Mouse (Mus musculus): Measurements from ENCODE around the gene Klf12. TPM values are rescaled to one million over a fixed set of nuclear protein-coding genes. Genes with fewer than 3 reads are reported as not detected.
"Not testable (repeated sequence)": the region's sequence is repeated elsewhere in the genome, so short reads cannot be mapped to it uniquely, and the experiment has no call there.

Gene Klf12
- polyA plus RNA-seq, 1 experiment from 2014 or later, result 33.8 TPM

DNA sequence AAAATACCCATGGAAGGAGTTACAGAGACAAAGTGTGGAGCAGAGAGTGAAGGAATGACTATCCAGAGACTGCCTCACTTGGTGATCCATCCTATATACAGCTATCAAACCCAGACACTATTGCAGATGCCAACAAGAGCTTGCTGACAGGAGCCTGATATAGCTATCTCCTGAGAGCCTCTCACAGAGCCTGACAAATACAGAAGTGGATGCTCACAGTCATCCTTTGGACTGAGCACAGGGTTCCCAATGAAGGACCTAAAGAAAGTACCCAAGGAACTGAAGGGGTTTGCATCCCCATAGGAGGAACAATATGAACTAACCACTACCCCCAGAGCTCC is 430.0 kb downstream of the Klf12 start:
- H3K27ac ChIP-seq; H3K4me2 ChIP-seq (replicated peaks); ATAC-seq (ENCODE audit: insufficient number of reproducible peaks, insufficient read depth, low FRiP score, low TSS enrichment); H3K4me3 ChIP-seq; H3K27me3 ChIP-seq; H3K4me1 ChIP-seq; H3K36me3 ChIP-seq; H3K9me3 ChIP-seq; H3K9ac ChIP-seq: not testable (repeated sequence)

DNA sequence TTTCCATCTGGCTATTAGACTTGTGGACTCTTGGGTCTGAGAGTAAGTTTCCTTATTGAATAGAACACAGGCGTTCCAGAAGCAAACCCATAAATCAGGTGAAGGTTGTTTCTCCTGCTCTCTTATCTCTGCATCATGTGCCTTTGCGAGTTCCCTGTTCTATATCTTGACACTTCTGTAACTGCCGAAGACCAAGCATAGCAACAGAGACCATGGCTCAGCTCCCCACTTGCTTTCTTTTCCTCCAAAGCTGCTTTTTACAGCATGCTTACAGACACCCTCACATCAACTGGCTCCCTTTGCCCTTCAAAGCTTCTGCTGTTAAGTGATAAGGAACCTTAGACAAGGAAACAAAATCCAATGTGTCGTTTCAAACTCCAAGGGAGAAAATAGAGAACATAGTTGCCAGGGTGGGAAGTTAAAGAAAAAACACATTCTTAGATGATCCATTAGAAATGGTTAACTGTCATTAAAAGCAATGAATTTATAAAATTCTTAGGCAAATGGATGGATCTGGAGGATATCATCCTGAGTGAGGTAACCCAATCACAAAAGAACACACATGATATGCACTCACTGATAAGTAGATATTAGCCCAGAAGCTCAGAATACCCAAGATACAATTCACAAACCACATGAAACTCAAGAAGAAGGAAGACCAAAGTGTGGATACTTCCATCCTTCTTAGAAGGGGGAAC is 430.6 kb downstream of the Klf12 start:
- H3K9me3 ChIP-seq; ATAC-seq (ENCODE audit: insufficient number of reproducible peaks, insufficient read depth, low FRiP score, low TSS enrichment); H3K4me2 ChIP-seq (replicated peaks); H3K27me3 ChIP-seq; H3K27ac ChIP-seq; H3K4me1 ChIP-seq; H3K4me3 ChIP-seq; H3K36me3 ChIP-seq; H3K9ac ChIP-seq: not testable (repeated sequence)
- WGBS, result 85% methylated on average over 4 of the region's 4 CpGs

DNA sequence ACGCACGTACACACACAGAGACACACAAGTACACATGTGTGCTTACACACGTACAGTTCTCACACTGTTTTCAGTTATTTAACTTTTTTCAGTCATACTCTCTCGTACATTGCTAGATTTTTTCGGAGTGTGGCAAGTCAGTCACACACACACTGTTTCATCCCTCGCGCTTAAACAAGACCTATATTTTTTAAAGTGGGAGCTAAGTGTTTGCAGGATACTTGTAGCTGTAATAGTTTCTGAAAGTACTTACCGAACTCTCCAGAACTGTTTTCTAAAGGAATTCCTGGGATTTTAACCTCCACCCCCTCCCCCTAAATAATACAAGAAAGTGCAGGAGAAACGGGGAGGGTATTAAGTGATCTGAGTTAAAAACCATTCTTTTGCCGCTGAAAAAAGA is 434.1 kb downstream of the Klf12 start:
- Histone ChIP-seq H3K4me2 (replicated peaks) (no peak overlapping the region), H3K27ac (no peak overlapping the region), H3K27me3 (no peaks in the 10 kb centered on the region), H3K9me3 (no peaks in the 10 kb centered on the region), H3K36me3 (no peaks in the 10 kb centered on the region), H3K4me1 (no peaks in the 10 kb centered on the region), H3K4me3 (no peak overlapping the region), H3K9ac (no peak overlapping the region)
- 77% methylated on average over 10 of the region's 10 CpGs for WGBS
- ATAC-seq (ENCODE audit: insufficient number of reproducible peaks, insufficient read depth, low FRiP score, low TSS enrichment), result no peak

DNA sequence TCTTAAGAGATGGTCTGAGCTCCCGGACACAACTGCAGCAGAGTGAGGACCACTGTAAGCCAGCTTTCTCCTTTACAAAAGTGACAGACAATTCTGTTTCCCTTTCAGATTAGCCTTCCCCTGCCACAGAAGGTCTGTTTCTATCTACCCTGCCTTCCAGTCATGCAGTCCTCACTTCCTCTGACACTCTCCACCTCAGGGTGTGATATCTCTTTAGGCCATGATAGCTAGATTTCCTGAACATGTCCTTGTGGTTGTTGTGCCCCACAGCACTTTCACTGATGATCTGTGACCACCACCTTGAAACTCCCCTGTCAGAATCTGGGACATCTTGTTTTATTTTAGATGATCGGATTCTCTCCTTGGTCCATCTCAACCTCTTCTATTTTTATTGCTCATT is 437.0 kb downstream of the Klf12 start:
- 84% methylated on average over 2 of the region's 2 CpGs for WGBS
- H3K27me3 ChIP-seq, result no peaks in the 10 kb centered on the region
- no peak overlapping the region for H3K9ac ChIP-seq
- H3K4me1 ChIP-seq, result no peaks in the 10 kb centered on the region
- no peak overlapping the region for H3K4me3 ChIP-seq
- no peak for ATAC-seq (ENCODE audit: insufficient number of reproducible peaks, insufficient read depth, low FRiP score, low TSS enrichment)
- H3K4me2 ChIP-seq (replicated peaks), result no peak overlapping the region
- no peaks in the 10 kb centered on the region for H3K9me3 ChIP-seq
- no peaks in the 10 kb centered on the region for H3K36me3 ChIP-seq
- H3K27ac ChIP-seq, result no peak overlapping the region

DNA sequence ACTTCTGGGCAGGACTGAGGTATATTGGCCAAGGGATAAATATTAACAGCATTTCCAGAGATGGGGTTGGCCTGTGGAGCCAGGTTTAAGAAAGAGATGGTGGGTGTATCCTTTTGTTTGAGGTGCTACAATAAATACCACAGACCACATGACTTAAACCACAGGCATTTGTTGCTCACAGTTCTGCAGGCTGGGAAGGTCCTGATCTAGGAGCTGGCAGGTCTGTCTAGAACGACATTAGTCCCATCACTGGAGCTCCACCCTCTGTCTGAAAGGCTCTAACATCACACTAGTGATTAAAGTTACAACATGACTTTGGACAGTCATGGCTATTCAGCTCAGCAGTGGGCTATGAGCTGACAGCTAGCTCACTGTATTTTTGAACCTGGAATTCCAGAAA is 457.8 kb downstream of the Klf12 start:
- 58% methylated on average over 1 of the region's 1 CpGs for WGBS
- no peak for ATAC-seq (ENCODE audit: insufficient number of reproducible peaks, insufficient read depth, low FRiP score, low TSS enrichment)
- H3K4me1 ChIP-seq, result no peaks in the 10 kb centered on the region

More for the DNA sequence above, 457.8 kb downstream of the Klf12 start:
- Histone ChIP-seq H3K4me3 (no peak overlapping the region), H3K9ac (no peak overlapping the region), H3K36me3 (no peaks in the 10 kb centered on the region), H3K27me3 (no peaks in the 10 kb centered on the region), H3K27ac (no peak overlapping the region), H3K4me2 (replicated peaks) (no peak overlapping the region), H3K9me3 (no peaks in the 10 kb centered on the region)
